Mouse (Mus musculus) testis, adult 2 months (tissue): ENCODE data around the gene Trmt61a. TPM values are rescaled to one million over a fixed set of nuclear protein-coding genes. Genes with fewer than 3 reads are reported as not detected.
A peak's percentile ranks its signal among the peaks of the same experiment; 100 is the strongest.

Experiments used
- H3K27ac ChIP-seq: fragments of 200-500 bp; 2 replicates; pipeline ENCODE4 v1.5.1; 2012; ENCODE audit warnings: low read depth, low read length; ENCODE audit not compliant: control insufficient read depth, insufficient read depth
- H3K27me3 ChIP-seq: fragments of 200-500 bp; 2 replicates; pipeline ENCODE4 v1.6.1; 2012; ENCODE audit warnings: mild to moderate bottlenecking, low read length, moderate library complexity; ENCODE audit not compliant: control insufficient read depth, insufficient read depth
- H3K36me3 ChIP-seq: fragments of 200-500 bp; 2 replicates; pipeline ENCODE4 v1.6.1; 2012; ENCODE audit warnings: mild to moderate bottlenecking, low read length; ENCODE audit not compliant: control insufficient read depth, insufficient read depth
- H3K4me1 ChIP-seq: fragments of 200-500 bp; 2 replicates; pipeline ENCODE4 v1.6.1; 2012; ENCODE audit warnings: low read length; ENCODE audit not compliant: control insufficient read depth, insufficient read depth
- H3K4me3 ChIP-seq: fragments of 200-500 bp; 2 replicates; pipeline ENCODE4 v1.5.1; 2012; ENCODE audit warnings: low read depth, mild to moderate bottlenecking, low read length, moderate library complexity, mixed read lengths; ENCODE audit not compliant: control insufficient read depth
- CTCF ChIP-seq: fragments of 200-500 bp; IDR thresholded peaks from 2 replicates; pipeline ENCODE4 v1.5.1; 2012; ENCODE audit warnings: low read depth, mild to moderate bottlenecking, inconsistent platforms, low read length, moderate library complexity; ENCODE audit not compliant: control insufficient read depth, insufficient read depth, insufficient replicate concordance
- POLR2A ChIP-seq: fragments of 200-500 bp; IDR thresholded peaks from 2 replicates; pipeline ENCODE4 v1.6.1; 2012; ENCODE audit warnings: low read depth, mild to moderate bottlenecking, inconsistent platforms, low read length, moderate library complexity; ENCODE audit not compliant: control insufficient read depth
- polyA plus RNA-seq: library from polyadenylated mRNA; depleted of rRNA; stranded (reverse); fragments of >200 nt; gene quantifications from 2 replicates; pipeline ENCODE4 v1.2.3, GENCODE M21; 2012

Gene Trmt61a
- polyA plus RNA-seq, 1 experiment = 11.9 TPM

- Histone ChIP-seq H3K27ac (no peak overlapping the region), H3K4me1 (peaks cover 8% of the 10 kb centered on the region), H3K4me3 (no peak overlapping the region), H3K27me3 (no peaks in the 10 kb centered on the region), H3K36me3 (no peaks in the 10 kb centered on the region)
- TF ChIP-seq POLR2A = no peak
- TF ChIP-seq CTCF = no peak
These were observed 21.6 kb downstream of the Trmt61a start for GRCm38 (mm10) chr12:111699542-111699941.

GRCm38 (mm10) chr12:111700920-111701458, 23.1 kb downstream of the Trmt61a start:
- no peak overlapping the region for H3K27ac ChIP-seq
- H3K27me3 ChIP-seq = no peaks in the 10 kb centered on the region
- no peak overlapping the region for H3K4me3 ChIP-seq
- TF ChIP-seq CTCF (no peak), POLR2A (no peak)
- H3K4me1 ChIP-seq = no peaks in the 10 kb centered on the region; the same call in none of the 2 replicates
- no peaks in the 10 kb centered on the region for H3K36me3 ChIP-seq

GRCm38 (mm10) chr12:111703301-111703700, 25.4 kb downstream of the Trmt61a start:
- no peak overlapping the region for H3K4me3 ChIP-seq
- TF ChIP-seq CTCF (no peak), POLR2A (no peak)
- no peaks in the 10 kb centered on the region for H3K36me3 ChIP-seq
- no peak overlapping the region for H3K27ac ChIP-seq
- no peaks in the 10 kb centered on the region for H3K27me3 ChIP-seq
- peaks cover 2% of the 10 kb centered on the region; the same call in 1 of the 2 replicates for H3K4me1 ChIP-seq

GRCm38 (mm10) chr12:111704609-111705008, 26.7 kb downstream of the Trmt61a start:
- peak overlapping the region; percentile 36 for H3K27ac ChIP-seq
- TF ChIP-seq POLR2A = no peak
- TF ChIP-seq CTCF = no peak

GRCm38 (mm10) chr12:111705186-111705973, 27.5 kb downstream of the Trmt61a start:
- no peaks in the 10 kb centered on the region for H3K27me3 ChIP-seq
- peaks cover 2% of the 10 kb centered on the region; the same call in 1 of the 2 replicates for H3K4me1 ChIP-seq
- H3K27ac ChIP-seq = peak overlapping the region; percentile 36; the same call in 1 of the 2 replicates
- no peak overlapping the region for H3K4me3 ChIP-seq
- TF ChIP-seq POLR2A (no peak), CTCF (no peak)
- H3K36me3 ChIP-seq = no peaks in the 10 kb centered on the region

More at GRCm38 (mm10) chr12:111704609-111705008, 26.7 kb downstream of the Trmt61a start:
- Histone ChIP-seq H3K27me3 (no peaks in the 10 kb centered on the region), H3K4me3 (no peak overlapping the region), H3K36me3 (no peaks in the 10 kb centered on the region), H3K4me1 (peaks cover 2% of the 10 kb centered on the region; the same call in 1 of the 2 replicates)

GRCm38 (mm10) chr12:111708181-111708580, 30.3 kb downstream of the Trmt61a start:
- H3K36me3 ChIP-seq = no peaks in the 10 kb centered on the region; the same call in 1 of the 2 replicates

GRCm38 (mm10) chr12:111710091-111710490, 32.2 kb downstream of the Trmt61a start:
- H3K27me3 ChIP-seq = no peaks in the 10 kb centered on the region
- no peak overlapping the region for H3K27ac ChIP-seq
- TF ChIP-seq CTCF (no peak), POLR2A (no peak)
- no peaks in the 10 kb centered on the region; the same call in 1 of the 2 replicates for H3K36me3 ChIP-seq
- H3K4me1 ChIP-seq = peaks cover 7% of the 10 kb centered on the region; the same call in 1 of the 2 replicates
- peak overlapping the region; percentile 98 for H3K4me3 ChIP-seq

More at GRCm38 (mm10) chr12:111708181-111708580, 30.3 kb downstream of the Trmt61a start:
- no peaks in the 10 kb centered on the region for H3K27me3 ChIP-seq
- no peak overlapping the region for H3K27ac ChIP-seq
- H3K4me1 ChIP-seq = peaks cover 4% of the 10 kb centered on the region; the same call in 1 of the 2 replicates
- no peak overlapping the region for H3K4me3 ChIP-seq
- TF ChIP-seq CTCF (no peak), POLR2A (no peak)
